Mouse (Mus musculus): ENCODE results near the gene Myom1.
"Not testable (repeated sequence)": the region's sequence is repeated elsewhere in the genome, so short reads cannot be mapped to it uniquely, and the experiment has no call there.

Gene Myom1

GRCm38 (mm10) chr17:71002081-71002743 lies at the start of gene Myom1:
Gene Myom1 (plus strand): TSS chr17:71002633.
- peak; percentile 85 for DNase-seq (ENCODE audit: extremely low read depth, low read depth)

GRCm38 (mm10) chr17:70963546-70963945 lies 38.9 kb upstream of the Myom1 start:
- DNase-seq (ENCODE audit: extremely low read depth, low read depth) = peak; percentile 45

- DNase-seq (ENCODE audit: extremely low read depth, low read depth) = no peak
Measured at GRCm38 (mm10) chr17:70965281-70965680, 37.2 kb upstream of the Myom1 start.

- DNase-seq (ENCODE audit: extremely low read depth, low read depth) = peak; percentile 59
Measured at GRCm38 (mm10) chr17:70966126-70966525, 36.3 kb upstream of the Myom1 start.

- DNase-seq (ENCODE audit: extremely low read depth, low read depth) = no peak
Measured at GRCm38 (mm10) chr17:70967191-70967590, 35.2 kb upstream of the Myom1 start.

GRCm38 (mm10) chr17:70967646-70968045 lies 34.8 kb upstream of the Myom1 start:
- no peak for DNase-seq (ENCODE audit: extremely low read depth, low read depth)

GRCm38 (mm10) chr17:70968606-70969191 lies 33.7 kb upstream of the Myom1 start:
- peak; percentile 49 for DNase-seq (ENCODE audit: extremely low read depth, low read depth)

- no peak for DNase-seq (ENCODE audit: extremely low read depth, low read depth)
Measured at GRCm38 (mm10) chr17:70971206-70971605, 31.2 kb upstream of the Myom1 start.

GRCm38 (mm10) chr17:70973398-70973797 lies 29.0 kb upstream of the Myom1 start:
- no peak for DNase-seq (ENCODE audit: extremely low read depth, low read depth)

- not testable (repeated sequence) for DNase-seq (ENCODE audit: extremely low read depth, low read depth)
Measured at GRCm38 (mm10) chr17:70974065-70974464, 28.4 kb upstream of the Myom1 start.

- no peak for DNase-seq (ENCODE audit: extremely low read depth, low read depth)
Measured at GRCm38 (mm10) chr17:70977799-70978198, 24.6 kb upstream of the Myom1 start.

- no peak for DNase-seq (ENCODE audit: extremely low read depth, low read depth)
Measured at GRCm38 (mm10) chr17:70979345-70980223, 22.8 kb upstream of the Myom1 start.

GRCm38 (mm10) chr17:70985501-70986354 lies 16.7 kb upstream of the Myom1 start:
- DNase-seq (ENCODE audit: extremely low read depth, low read depth) = no peak

GRCm38 (mm10) chr17:70986355-70986740 lies 16.1 kb upstream of the Myom1 start:
- no peak for DNase-seq (ENCODE audit: extremely low read depth, low read depth)

- no peak for DNase-seq (ENCODE audit: extremely low read depth, low read depth)
Measured at GRCm38 (mm10) chr17:70986831-70987660, 15.4 kb upstream of the Myom1 start.

GRCm38 (mm10) chr17:70988337-70988767 lies 14.1 kb upstream of the Myom1 start:
- DNase-seq (ENCODE audit: extremely low read depth, low read depth) = no peak

GRCm38 (mm10) chr17:70989430-70989829 lies 13.0 kb upstream of the Myom1 start:
- no peak for DNase-seq (ENCODE audit: extremely low read depth, low read depth)

- DNase-seq (ENCODE audit: extremely low read depth, low read depth) = peak; percentile 58
Measured at GRCm38 (mm10) chr17:70989991-70990390, 12.4 kb upstream of the Myom1 start.

- no peak for DNase-seq (ENCODE audit: extremely low read depth, low read depth)
Measured at GRCm38 (mm10) chr17:70990403-70991303, 11.8 kb upstream of the Myom1 start.
